Mouse (Mus musculus): ENCODE measurements around the gene Taf10.

The Taf10 gene

DNA sequence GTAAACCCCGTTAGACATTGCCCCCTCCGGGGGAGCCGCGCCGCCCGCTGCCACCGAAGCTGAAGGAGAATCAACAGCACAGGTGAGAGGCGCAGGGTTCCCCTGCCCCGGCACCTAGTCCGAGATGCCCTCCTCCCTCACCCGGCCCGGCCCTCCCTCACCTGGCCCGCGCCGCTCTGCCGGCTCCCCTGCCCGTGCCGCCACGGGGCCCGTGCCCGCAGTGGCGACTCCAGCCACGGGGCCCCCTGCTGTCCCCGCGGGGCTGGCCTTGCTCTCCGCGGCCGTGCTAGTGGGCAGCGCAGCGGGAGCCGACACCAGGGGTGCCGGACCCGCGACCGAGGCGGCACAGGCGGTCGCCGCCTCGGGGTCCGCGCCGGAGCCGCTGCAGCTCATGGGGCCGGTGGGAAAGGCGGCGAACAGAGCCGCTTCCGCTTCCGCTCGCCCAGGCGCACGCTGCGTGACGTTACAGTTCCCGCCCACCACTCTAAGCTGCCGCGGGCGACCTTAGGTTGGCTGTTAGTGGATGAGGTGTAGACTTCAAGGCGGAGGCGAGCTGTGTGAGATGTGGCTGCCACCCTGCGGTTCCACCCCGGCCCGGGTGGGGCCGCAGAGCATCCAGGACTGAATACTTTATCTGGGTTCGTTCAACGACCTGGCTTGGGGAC, at the start of gene Taf10:
Taf10 (minus strand) TSS at position 436 of the 665 bp plus-strand sequence.
- DNase-seq: peak; percentile 84 to 88

DNA sequence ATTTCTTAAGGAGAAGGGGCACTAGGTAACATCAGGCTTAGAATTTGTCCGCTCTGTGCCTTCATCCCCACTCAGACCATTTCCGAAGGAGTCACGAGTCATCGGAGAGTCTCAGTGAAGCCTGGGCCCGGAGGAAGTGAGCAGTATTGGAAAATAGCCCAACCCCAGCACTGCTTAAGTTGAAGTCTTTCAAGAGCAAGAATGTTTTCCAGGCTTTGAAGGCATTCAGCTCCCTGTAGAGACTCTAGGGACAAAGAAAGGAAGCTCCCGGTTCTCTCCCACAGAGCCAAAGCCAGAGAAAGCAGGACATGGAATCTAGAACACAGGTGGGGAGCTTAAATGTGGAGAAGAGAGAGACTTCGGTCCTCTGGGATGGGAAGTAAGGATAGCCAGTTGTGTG, 49.5 kb upstream of the Taf10 start:
- no peak for DNase-seq

DNA sequence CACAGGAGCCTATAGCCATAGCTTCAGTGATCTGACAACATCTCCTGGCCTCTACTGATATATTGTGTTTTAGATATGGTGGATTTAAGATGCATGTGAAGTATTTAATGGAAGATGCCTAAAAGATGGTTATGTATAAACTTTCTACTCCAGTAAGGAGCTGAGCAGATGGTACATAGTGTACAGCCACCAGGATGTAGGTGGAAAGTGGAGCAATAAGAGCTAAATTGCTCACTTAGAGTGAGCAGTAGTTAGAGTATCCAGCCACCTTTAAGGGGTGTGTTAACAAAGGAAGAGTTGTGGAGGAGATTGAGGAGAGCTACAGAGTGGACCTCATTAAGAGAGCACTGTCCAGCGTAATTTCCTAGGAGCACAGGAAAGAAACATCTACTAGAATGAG, 47.0 kb upstream of the Taf10 start:
- DNase-seq: no peak

DNA sequence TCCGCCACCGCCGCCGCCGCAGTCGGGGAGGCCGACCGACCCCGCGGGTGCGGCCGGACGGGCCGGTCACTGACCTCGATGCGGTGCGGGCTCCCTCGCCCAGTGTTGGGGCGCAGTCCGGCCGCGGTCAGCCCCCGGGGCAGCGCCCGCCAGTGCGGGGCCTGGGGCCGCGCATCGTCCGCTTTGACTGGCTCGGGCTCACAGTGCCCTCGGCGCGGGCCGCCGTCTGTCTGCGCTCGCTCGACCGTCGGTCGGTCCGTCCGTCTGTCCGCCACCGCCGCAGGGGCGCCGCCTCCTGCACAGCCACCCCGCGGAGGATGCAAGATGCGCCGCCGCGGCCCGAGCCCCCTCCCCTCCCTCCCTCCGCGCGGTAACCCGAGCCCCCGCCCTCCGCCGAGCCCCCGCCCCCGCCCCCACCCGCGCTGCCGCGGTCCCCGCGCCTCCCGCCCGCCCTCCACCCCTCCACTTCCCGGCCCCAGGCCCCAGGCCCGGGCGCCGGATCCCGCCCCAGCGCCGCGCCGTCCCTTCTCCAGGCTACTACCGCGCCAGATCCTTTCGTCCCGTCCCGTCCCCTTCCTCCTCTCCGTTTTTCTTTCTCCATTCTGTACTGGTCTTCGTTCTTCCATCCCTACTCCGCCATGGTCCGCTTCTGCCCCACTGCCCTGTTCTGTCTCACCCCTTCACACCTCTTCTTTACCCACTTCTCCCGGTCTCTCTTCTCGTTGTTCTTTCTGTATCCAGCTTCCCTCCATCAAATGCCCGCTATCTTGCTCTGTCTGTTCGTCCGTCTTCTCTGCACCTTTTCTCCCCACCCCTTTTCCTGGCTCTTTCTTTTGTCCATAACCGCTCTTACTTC, 43.4 kb upstream of the Taf10 start, which contains the start of gene Dchs1:
Dchs1 (minus strand) TSS at position 370 of the 856 bp plus-strand sequence.
- no peak for DNase-seq

DNA sequence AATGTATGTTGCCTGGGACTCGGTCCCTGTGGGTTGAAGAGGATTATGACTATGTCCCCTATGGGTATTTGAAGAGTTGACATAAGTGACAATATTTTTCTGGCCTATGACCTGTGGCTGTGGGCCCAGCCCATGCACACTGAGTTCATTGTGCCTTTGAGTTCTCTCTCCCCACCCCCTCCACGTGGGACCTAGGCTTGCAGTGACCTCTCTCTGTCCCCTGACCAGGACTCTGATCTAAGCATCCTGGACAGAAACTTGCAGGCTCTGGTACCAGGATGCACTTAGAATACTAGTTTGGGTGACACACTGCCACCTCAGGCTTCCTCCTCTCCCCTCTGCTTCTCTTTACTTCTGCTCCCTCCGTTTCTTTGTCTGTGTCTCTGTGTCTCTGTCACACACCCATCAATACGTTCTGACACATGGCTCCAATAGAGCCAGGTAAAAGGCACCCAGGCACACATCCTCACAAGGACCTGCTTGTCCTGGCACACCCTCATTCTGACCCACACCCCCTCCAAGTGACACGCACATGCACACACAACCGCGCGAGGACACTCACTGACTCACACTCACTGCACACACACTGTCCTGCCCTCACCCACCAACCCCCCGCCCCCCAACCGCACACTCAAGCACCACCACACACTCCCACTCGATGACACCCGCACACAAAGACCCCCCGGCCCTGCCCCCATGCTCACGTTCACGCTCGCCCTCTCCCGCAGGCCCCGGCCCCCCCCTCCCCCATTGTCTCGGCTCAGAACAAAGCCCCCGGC, 42.5 kb upstream of the Taf10 start:
- DNase-seq: no peak

DNA sequence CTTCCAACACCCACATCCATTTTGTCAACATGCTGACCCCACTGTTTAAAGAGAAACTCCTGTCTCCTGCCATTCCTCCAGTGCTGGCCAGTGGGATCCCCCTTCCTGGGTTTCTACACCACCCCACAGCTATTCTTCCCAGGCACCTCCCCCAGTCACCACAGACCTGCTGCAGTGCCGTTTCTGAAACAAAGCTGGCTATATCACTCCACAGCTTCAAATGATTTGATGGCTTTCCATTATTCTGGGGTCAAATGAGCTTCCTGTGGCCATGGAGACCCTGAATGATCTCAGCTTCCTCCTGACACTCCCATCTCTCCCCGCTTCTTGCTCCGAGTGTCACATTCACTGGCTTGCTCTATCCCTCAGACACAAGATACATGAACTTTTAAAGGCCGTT, 40.4 kb upstream of the Taf10 start:
- no peak for DNase-seq

DNA sequence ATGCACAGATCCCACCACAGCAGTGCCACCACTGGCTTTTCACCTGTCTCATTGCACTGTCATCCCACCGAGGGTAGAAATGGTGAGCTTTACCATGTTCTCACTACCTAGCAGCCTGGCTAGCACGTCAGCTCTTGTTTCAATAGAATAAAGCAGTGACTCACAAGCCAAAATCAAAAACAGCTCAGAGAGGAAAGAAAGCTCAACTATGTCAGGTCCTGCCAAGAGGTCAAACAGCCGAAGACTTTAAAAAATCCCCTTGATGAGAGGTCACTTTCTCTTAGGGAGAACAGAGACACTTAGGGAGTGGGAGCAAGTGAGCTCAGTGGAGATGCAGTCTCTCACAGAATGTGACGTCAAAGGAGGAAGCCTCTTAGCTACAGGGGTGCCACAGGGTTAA, 39.7 kb upstream of the Taf10 start:
- no peak for DNase-seq

DNA sequence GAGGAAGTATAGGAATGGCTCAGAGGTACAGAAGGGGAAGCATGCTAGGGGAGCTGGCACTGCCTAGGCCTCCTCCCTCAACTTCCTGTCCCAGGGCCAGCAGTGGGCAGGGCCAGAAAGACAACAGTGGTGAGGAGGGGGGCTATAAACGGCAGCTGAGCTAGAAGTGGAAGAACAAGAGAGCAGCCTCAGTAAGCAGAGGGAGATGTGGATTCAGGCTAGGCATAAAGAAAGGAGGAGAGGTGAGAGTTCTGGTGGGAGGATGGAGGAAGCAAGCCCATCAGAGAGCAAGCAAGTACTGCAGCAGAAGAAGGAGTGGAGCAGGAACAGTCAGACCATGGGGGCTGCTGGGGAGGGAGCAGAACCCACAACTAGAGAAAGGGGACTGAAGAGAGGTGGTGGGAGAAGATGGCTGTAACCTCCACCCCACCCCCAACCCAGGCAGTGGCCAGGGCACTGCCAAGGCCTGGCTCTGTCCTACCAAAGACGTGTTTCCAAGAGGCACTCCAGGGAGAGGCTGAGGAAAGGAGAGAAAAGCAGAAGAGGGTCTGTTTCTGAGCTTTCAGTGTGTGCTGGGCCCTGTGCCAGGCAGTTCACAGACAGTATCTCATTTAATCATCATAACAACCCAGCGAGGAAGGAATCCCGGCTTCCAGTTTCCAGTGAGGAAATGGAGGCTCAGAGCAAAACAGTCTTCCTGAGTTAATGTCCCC, 34.5 kb upstream of the Taf10 start:
- DNase-seq: peak; percentile 34 to 38

DNA sequence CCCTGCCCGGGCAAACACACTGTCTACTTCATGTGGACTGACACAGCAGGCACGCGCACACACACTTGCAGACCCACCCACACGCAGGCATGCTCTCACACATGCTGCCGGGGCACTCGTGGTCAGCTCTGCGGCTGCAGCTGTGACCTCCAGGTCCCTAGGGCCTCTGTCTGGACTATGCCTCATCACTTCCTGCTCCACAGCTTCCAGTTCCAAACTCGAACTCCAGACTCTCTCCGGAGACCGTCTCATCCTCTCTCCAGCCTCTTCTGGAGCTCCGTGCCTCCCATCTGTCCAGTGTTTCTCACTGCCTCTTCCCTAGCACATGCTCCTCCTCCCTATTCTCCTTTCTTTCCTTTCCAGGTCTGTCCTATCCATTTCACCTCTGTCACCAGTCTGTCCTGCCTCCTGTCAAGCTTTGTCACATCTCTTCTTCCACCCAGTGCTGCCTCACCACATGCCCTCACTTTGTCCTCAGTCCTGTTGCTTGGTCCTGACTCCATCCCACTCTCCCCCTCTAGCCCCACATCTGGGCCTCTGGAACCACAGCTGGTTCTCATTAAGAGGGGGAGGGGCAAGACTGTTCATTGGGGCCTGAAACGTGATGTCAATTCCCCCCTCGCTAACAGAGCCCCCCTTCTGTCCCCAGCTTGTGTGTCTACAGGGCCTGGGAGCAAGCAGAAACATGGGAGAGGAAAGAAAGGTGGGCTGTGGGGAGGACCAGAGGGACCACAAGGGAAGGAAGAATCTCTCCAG, 33.8 kb upstream of the Taf10 start:
- DNase-seq: no peak

DNA sequence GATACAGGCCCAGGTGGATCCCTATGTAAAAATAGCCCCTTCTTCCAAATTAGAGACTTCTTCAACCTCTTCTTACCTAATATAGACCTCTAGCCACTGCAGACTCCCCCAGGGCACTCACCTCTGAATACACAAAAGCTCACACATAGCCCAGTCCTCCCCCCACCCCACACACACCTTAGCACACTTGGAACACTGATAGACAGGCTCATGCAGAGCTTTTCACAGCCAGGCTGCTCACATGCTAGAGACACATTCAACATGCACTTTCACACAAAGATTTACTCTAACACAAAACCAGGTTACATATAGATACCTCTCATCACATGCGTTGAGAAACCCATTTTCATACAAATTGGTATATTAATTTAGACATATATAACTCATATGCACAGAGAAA, 33.2 kb upstream of the Taf10 start:
- no peak for DNase-seq

DNA sequence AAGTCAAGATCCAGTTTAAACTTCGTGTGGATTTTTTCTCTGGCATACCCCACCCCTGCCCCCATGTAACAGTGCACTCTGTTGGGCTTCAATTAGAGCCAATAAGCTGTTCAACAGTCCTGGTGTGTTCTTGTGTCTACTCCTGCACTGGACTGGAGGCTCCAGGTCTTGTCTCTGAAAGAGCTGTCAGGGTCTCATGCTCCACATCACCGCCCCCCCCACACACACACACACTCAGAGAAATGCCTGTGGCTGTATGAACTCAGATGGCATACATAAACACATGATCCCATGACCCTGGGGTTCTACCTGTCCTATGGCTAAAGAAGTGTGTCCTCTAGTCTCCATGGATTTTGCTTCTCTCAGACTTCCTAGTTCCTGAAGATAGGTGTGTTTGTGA, 31.9 kb upstream of the Taf10 start:
- no peak for DNase-seq

DNA sequence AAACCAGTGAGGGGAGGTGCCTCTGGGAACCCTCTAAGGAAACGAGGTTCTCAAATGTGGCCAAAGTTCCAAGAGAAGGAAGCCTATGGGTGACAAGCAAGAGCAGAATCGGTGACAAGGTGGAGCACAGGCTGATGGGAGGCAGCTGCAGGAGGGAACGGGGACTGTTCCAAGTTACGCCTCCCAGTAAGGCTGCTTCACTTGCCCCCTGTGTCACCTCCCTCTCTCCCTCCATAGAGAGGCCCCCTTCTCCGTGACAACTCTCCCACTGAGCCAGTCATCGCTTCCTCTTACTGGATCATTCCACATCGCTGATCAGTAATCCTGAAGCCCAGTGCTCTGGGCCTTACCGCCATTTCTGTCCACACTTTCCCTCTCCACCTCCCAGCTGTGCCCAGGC, 30.5 kb upstream of the Taf10 start:
- DNase-seq: no peak

DNA sequence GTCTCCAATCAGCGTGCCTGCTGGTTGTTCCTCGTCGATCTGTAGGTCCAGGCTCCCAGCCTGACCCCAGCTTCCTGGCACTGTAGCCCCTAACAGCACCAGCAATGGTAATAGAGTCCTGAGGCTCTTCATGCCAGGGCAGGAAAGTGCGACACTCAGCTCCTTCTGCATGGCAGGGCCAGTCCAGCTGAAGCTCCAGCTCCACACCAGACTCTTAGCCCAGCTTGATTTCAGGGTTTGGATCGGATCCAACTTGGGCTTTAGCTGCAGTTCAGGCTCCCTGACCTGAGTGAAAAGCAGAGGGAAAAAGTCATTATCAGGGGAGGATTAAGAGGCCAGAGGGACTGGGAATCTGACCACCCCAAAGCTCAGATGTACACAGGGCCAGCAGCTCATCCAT, 28.9 kb upstream of the Taf10 start:
- DNase-seq: no peak

DNA sequence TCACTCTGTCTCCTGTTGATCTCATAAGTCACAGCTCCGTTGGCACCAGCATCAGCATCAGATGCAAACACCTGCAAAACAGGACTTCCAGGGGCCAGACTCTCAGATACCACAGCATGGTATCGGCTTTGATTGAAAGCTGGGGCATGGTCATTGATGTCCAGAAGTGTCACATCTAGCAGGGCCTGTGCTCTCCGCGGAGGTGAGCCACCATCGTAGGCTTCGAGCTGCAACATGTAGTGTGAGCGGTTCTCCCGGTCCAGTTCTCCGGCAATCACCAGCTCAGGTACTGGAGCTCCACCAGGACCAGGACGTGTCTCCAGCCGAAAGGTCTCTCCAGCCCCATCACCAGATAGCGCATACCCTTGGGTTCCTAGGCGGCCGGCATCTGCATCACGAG, 28.2 kb upstream of the Taf10 start:
- no peak for DNase-seq

DNA sequence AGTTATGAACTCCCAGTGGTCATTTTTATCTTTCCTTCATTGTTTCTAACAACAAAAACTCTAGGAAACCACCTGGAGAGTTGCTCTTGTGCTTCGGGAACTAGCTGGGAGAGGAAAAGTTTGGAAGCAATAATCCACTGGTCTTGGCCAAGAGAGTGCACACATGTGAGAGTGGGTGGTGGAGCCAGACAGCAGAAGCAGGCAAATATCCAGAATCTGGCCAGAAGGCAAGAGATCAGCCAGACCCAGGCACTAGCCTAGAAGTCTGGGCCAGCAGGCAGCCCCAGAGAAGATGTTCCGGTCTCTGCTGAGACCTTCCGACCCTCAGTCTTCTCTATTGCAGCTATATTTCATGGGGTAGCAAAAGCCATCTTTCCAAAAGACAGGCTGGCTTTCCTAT, 25.8 kb upstream of the Taf10 start:
- no peak for DNase-seq

DNA sequence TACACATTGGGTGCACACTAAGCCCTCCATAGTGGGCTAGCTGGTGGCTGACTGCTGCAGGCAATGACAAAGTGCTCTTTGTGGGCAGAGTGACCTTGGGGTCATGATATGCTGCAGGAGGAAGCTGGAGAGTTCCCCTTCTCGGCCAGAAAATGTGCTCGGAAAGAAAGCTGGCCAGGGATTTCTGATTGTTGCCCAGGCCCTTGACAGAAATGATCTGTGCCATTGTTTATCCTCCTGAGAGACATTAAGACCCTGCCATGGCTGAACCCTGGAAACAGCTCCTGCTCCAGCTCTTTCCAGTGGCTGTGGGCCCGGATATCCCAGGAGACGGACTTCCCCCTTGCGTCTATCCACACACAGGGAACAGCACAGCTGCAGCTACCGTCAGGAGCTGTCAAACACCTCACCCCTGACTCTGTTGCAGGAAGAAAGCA, 23.6 kb upstream of the Taf10 start:
- no peak for DNase-seq

DNA sequence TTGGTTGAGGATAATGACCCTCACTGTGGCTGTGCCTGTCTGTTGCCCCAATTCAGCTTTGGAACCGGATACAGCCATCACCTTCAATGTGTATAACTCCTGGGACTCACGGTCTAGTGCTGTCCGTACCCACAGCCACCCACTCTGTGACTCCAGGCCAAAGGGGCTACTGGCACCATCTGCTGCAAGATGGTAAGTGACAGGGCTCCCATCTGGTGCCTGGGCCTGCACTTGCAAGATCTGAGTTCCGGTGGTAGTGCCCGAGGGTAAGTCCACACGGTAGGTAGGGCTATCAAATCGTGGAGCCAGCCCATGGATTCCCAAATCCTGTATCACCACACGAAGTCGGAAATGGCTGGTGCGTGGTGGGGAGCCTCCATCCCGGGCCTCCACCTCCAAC, 20.2 kb upstream of the Taf10 start:
- no peak for DNase-seq

DNA sequence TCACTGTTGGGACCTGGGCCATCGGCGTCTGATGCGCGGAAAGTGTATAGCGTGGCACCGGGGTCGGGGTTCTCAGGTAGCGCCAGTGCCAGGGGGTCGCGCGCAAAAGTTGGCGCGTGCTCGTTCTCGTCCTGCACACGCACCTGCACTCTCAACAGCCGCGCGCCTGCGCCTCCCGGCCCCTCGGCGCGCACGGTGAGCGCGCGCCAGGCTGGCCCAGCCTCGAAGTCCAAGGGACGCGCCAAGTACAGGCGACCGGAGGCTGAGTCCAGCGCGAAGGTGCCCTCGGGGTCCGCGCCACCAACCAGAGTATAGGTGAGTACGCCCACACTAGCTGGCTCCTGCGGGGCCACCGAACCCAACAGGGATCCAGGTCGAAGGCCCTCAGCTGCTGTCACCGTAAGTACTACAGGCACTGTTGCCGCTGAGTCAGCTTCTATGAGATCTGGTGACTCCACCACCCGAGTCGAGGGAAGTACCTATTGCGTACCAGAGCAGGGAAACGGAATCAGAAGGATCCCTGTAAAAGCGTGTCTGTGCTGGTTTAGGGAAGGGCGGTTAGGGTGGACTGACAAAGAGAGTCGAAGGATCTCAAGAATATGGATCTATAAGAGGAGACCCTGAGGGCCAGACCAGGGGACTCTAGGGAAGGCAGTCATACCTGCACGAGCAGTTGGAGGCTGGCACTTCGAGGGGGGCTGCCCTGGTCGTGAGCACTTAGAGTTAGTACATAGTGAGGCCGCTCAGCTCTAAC, 18.5 kb upstream of the Taf10 start:
- no peak for DNase-seq

DNA sequence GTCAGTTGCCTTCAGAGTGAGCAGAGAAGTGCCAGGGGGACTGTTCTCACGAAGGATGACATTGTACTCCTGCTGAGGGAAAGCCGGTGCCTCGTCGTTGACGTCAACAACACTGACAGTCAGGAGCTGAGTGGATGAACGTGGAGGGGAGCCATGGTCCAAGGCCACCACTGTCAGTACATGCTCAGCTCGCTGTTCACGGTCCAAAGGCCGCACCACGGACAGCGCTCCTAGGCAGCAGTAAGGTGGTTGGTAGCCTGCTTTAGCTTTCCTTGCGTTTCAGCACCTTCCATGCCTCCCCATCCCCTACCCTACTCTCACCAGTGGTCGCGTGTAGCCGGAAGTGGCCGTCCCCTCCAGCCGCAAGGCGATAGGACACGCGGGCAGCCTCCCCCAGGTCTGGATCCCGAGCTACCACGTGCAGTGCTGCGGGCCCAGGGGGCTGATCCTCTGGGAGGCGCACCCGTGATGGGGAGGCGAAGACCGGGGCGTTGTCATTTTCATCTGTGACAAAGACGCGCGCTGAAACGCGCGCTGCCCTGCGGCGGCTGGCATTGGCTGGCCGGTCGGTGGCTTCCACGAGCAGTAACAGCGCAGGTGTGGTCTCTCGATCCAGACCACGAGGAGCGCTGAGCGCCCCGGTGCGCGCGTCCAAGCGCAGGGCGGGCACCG, 17.8 kb upstream of the Taf10 start:
- DNase-seq: no peak

DNA sequence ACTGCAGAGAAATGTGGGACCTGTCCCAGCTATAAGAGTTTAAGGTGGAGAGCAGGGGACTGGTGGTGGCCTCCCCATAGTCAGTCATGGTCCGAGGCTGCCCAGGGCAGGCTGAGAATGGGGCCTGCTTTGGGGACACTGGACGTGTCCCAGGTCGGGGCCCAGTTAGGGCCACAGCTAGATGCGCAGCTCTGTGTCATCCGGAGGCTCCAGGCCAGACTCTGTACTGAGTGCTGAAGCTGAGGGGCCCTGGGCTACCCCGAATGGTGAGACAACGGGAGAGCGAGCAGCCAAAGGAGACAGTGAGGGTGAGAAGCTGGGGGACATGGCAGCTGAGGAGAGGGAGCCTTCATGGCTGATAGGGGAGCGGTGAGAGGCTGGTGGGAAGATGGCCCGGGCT, 9.1 kb upstream of the Taf10 start:
- no peak for DNase-seq

DNA sequence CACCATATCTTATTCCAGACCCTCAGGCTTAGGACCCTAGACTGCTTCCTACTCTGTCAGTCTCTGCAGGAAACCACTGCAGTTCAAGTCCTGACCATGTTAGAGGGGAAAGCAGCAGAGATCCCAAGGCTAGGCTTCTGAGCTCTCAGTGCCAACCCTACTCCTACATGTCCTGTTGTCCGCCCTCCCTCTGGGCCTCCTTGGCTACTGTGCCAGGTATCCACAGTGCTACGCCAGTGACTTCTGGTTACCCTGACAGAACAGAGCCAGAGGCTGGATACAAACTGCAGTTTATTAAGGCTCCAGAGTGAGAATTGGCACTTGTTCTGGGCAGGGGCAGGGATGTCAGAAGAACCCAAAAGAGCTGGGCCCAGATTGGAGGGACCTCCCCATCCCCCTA, 8.6 kb upstream of the Taf10 start:
- no peak for DNase-seq
